Mouse (Mus musculus) heart, adult 2 months (tissue): Measurements from ENCODE around the gene Cyct.

Experiments used
- CTCF ChIP-seq: fragments of 200-600 bp; IDR thresholded peaks from 2 replicates; pipeline ENCODE4 v1.8.1; 2022; ENCODE audit warnings: antibody characterized with exemption, mild to moderate bottlenecking, moderate library complexity
- POLR2A ChIP-seq: fragments of 200-500 bp; IDR thresholded peaks from 2 replicates; pipeline ENCODE4 v1.6.1; 2011; ENCODE audit warnings: mild to moderate bottlenecking, low read depth, low read length, control low read depth; ENCODE audit not compliant: insufficient read depth

DNA sequence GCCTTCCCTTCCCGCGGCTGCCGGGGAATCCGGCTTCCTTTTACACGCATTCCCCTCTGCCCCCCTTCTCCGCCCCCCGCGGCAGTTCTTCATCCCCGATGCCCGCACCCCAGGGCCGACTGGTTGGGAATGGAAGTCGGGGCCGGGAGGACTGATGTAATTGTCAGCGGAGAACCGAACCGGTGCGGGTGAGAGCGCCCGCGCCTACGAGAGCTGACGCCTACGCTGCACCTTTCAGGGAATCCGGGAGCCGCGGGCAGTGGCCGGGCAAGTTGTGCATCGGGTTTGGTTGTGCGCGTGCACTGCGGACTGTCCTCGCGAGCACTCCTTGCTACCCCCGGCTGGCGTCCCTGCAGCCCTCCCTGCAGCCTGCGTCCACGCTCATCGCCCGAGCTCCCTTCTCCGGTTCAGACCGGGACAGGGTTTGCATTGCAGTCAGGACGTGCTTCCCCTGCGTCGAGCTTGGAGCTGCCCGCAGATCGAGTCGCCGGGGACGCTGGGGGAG lies 46.7 kb upstream of the Cyct start:
- TF ChIP-seq POLR2A (no peak), CTCF (no peak)
